Mouse (Mus musculus): ENCODE measurements around the gene Fign.

DNA sequence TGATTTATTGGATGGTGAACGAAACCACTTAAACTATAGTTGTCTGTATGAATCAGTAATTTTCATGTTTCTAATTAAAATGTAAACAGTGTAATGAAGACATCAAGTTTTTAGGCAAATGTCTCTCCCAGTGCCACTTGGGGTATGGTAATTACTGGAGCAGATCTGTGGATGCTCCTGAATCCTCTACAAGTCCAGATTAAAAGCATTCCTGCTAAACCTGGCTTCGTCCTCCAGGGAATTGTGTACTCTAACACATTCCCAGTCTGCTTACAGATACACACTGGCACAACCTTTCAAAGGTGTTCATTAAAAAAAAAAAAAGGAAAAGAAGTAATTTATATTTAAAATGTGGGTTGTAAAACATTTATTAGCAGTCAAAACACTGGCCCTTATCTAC, 20.0 kb downstream of the Fign start:
- TF ChIP-seq CTCF (IDR thresholded peaks at IDR 0.05; ENCODE audit: control insufficient read depth, insufficient read depth, low read length): no peak
- TF ChIP-seq POLR2A (IDR thresholded peaks at IDR 0.05; ENCODE audit: borderline replicate concordance, control insufficient read depth, low read depth, low read length): no peak
